Mouse (Mus musculus) megakaryocyte, embryonic 14.5 days (primary cell): ENCODE results near the gene Scube1.

Source experiments
- FLI1 ChIP-seq: IDR thresholded peaks from 2 replicates; pipeline ENCODE4 v1.6.1; 2012; ENCODE audit warnings: low read length, inconsistent platforms, mixed read lengths
- GATA1 ChIP-seq: IDR thresholded peaks from 3 replicates; pipeline ENCODE4 v1.6.1; 2012; ENCODE audit warnings: mixed read lengths, low read length, inconsistent platforms, borderline replicate concordance

DNA sequence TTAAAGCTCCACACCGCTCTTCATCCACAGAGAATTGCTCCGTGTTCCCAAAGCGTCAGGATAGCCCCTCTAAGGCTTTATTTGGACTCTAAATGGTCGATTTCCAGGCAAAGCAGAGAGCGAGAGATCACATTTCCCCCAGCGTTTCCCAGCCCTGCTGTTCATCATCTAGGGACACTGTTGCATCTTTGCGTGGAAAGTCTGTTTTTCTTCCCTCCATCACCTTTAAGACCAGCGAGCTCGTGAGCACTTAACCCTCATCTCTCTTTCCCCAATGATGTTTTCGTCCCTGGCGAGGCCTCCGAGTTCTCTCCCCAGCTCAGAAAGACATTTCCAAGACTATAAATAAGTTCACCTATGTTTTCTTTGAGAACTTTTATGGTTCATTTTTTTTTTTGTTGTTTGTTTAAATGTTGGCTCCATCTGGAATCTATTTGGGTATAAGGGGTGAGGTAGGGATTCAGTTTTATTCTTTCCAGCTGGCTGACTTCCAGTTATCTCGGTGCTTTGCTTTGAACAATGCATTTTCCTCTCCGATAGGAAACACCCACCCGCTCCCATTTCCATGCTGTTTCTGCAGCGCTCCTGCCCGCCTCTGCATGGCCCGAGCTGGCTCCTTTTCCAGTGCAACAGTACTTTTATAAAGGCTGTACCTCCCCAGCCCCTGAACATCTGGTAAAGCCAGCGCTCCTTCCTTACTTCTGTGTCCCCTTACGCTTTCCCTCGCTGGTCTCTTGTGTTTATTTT lies 16.0 kb upstream of the Scube1 start:
- TF ChIP-seq FLI1 (no peak), GATA1 (no peak)
